Mouse (Mus musculus): ENCODE data around the gene Nfx1. TPM values are rescaled to one million over a fixed set of nuclear protein-coding genes. Genes with fewer than 3 reads are reported as not detected.

Gene Nfx1
- polyA plus RNA-seq, 1 experiment = 11.1 TPM

DNA sequence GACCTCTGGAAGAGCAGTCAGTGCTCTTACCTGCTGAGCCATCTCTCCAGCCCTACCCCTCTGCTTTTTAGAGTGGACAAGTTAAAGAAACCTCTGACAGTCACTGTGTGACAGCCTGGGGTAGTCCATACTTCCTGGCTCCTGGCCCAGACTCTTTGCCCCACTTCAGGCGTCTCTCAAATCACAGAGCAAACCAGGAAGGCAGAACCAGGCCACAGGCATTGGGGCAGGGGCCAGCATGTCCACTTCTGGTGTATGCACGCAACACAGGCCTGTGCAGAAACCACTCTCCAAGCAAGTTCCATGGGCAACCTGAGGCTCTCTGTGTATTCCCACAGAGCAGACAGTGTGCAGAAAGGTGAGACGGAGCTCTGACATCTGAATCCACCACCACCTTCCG is 94.5 kb downstream of the Nfx1 start:
- 82% methylated on average over 4 of the region's 4 CpGs for WGBS
- no peaks in the 10 kb centered on the region for H3K36me3 ChIP-seq (ENCODE audit: control insufficient read depth, insufficient read depth, low read length)
- H3K27ac ChIP-seq (ENCODE audit: insufficient read depth, low read depth, low read length) = no peak overlapping the region
- no peak overlapping the region for H3K4me3 ChIP-seq (ENCODE audit: low read depth, low read length)
- TF ChIP-seq POLR2A (IDR thresholded peaks at IDR 0.05; ENCODE audit: low read depth, low read length) (no peak), CTCF (IDR thresholded peaks at IDR 0.05; ENCODE audit: extremely low read depth, insufficient read length, insufficient replicate concordance, low read depth, low read length) (no peak)
- H3K4me1 ChIP-seq (ENCODE audit: control insufficient read depth, insufficient read depth, insufficient read length, low read length) = no peaks in the 10 kb centered on the region
- no peaks in the 10 kb centered on the region for H3K27me3 ChIP-seq (ENCODE audit: control insufficient read depth, insufficient read depth, low read length)

DNA sequence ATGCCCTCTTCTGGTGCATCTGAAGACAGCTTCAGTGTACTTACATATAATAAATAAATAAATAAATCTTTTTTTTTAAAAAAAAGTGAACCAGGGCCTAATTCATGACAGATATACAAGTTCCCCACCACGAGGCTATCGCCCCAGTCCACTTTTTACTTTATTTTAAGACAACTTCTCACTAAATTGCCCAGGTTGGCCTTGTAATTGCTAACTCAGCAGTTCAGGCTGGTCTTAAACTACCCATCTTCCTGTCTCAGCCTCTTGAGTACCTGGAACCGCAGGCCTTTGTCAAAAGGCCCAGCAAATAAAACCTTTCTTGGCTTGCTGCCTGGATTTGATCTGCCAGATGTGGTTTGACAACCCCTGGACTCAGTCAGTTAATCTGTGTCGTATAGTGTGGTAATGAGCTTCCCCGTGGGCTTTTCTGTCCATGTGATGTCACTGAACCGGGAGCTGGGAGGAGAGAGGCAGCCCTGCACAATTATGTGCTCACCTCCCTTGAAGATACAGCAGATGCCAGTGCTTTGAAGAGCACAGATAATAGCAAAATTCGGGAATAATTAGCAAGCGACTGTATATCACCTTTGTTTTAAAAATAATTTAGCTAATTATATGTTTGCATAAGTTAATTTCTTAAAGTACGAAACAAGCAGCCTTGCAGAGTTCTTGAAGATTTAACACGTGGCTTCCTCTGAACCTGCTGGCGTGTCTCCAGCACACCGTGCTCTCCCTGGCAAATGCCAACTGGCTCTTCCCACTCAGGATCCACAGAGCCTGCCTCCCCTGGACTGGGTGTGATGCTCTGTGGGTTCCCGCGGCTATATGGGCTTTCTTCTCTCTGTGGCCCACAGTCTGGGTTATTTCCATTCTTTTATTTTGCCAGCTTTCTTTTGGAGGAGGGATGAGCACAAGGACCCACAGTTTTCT is 101.1 kb downstream of the Nfx1 start:
- no peak overlapping the region for H3K4me3 ChIP-seq (ENCODE audit: low read depth, low read length)
- H3K36me3 ChIP-seq (ENCODE audit: control insufficient read depth, insufficient read depth, low read length) = no peaks in the 10 kb centered on the region
- 58% methylated on average over 14 of the region's 14 CpGs for WGBS
- no peak overlapping the region for H3K27ac ChIP-seq (ENCODE audit: insufficient read depth, low read depth, low read length)
- H3K27me3 ChIP-seq (ENCODE audit: control insufficient read depth, insufficient read depth, low read length) = no peaks in the 10 kb centered on the region
- TF ChIP-seq POLR2A (IDR thresholded peaks at IDR 0.05; ENCODE audit: low read depth, low read length) = no peak
- TF ChIP-seq CTCF (IDR thresholded peaks at IDR 0.05; ENCODE audit: extremely low read depth, insufficient read length, insufficient replicate concordance, low read depth, low read length) = no peak
- H3K4me1 ChIP-seq (ENCODE audit: control insufficient read depth, insufficient read depth, insufficient read length, low read length) = no peaks in the 10 kb centered on the region

DNA sequence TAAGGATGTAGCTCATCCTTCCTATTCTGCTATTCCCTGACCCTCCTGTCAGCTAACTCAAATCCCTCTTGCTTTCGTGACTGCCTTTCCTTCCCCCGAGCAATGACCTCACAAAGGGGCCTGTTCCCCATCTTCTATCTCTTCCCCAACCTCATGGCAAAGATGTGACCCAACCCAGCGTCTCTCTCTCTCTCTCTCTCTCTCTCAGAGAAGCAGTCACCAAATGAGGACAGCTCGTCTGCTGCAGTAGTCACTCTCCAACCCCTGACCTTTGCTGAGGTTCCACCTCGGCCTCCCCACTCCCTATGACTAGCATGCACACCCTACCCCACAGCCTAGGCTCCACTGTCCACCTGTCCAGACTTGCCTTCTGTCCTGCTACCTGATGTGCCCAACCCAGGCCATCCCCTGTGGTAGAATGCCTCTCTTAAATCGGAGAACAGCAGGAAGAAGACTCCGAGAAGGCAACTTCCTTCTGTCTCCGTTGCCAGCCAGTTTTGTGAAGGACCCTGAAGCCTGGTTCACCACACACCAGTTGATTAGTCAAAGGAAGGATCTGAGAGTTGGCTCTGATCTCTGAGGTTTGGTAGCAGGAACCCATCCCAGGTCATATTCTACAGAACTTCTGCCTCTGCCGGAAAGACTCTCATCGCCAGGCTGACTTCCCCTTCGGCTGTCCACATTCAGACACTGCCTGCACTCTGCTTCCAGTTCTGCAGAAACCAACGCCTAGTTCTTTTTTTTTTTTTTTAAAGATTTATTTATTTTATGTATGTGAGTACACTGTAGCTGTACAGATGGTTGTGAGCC is 102.5 kb downstream of the Nfx1 start:
- H3K4me1 ChIP-seq (ENCODE audit: control insufficient read depth, insufficient read depth, insufficient read length, low read length) = no peaks in the 10 kb centered on the region
- H3K27ac ChIP-seq (ENCODE audit: insufficient read depth, low read depth, low read length) = no peak overlapping the region
- WGBS = 61% methylated on average over 12 of the region's 12 CpGs
- TF ChIP-seq CTCF (IDR thresholded peaks at IDR 0.05; ENCODE audit: extremely low read depth, insufficient read length, insufficient replicate concordance, low read depth, low read length) (no peak), POLR2A (IDR thresholded peaks at IDR 0.05; ENCODE audit: low read depth, low read length) (no peak)
- no peak overlapping the region for H3K4me3 ChIP-seq (ENCODE audit: low read depth, low read length)
- no peaks in the 10 kb centered on the region for H3K36me3 ChIP-seq (ENCODE audit: control insufficient read depth, insufficient read depth, low read length)
- H3K27me3 ChIP-seq (ENCODE audit: control insufficient read depth, insufficient read depth, low read length) = no peaks in the 10 kb centered on the region

DNA sequence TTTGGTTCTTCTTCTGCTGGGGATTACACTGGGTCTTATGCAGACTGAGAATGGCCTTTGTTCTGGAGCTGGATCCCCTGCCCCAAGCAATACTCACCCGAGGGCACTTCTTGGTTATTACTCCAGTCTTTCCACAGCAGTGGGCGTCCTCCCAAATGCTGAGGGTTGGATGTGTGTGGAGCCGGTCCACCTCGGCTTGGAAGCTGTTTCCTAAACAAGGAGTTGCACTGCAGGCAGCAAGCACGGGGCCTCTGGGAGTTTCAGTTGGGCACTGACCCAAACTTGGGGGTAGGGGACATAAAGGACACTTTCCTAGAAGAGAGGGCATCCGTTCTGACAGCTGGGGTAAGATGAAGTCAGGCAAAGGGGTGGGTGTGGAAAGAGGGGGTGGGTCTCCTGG is 103.8 kb downstream of the Nfx1 start:
- H3K36me3 ChIP-seq (ENCODE audit: control insufficient read depth, insufficient read depth, low read length) = no peaks in the 10 kb centered on the region
- WGBS = 65% methylated on average over 6 of the region's 6 CpGs
- no peak overlapping the region for H3K27ac ChIP-seq (ENCODE audit: insufficient read depth, low read depth, low read length)
- no peaks in the 10 kb centered on the region for H3K4me1 ChIP-seq (ENCODE audit: control insufficient read depth, insufficient read depth, insufficient read length, low read length)
- no peak for TF ChIP-seq POLR2A (IDR thresholded peaks at IDR 0.05; ENCODE audit: low read depth, low read length)
- TF ChIP-seq CTCF (IDR thresholded peaks at IDR 0.05; ENCODE audit: extremely low read depth, insufficient read length, insufficient replicate concordance, low read depth, low read length) = no peak
- no peaks in the 10 kb centered on the region for H3K27me3 ChIP-seq (ENCODE audit: control insufficient read depth, insufficient read depth, low read length)
- H3K4me3 ChIP-seq (ENCODE audit: low read depth, low read length) = no peak overlapping the region

Other genes starting within 250 kb of the Nfx1 start
- 0.66 and 1.6 TPM in 2 replicates for gene Dnaja1, start 248.8 kb upstream of the Nfx1 start, polyA plus RNA-seq (2012; rRNA removed)
- gene Smu1, start 213.0 kb upstream of the Nfx1 start, polyA plus RNA-seq (2012; rRNA removed) = 5.6 and 9.6 TPM in 2 replicates
- 71.3 and 79.4 TPM in 2 replicates for gene B4galt1, start 116.9 kb upstream of the Nfx1 start, polyA plus RNA-seq (2012; rRNA removed)
- 3,894 and 7,223 TPM in 2 replicates for gene Spink4, start 50.9 kb upstream of the Nfx1 start, polyA plus RNA-seq (2012; rRNA removed)
- gene Bag1, start 22.6 kb upstream of the Nfx1 start, polyA plus RNA-seq (2012; rRNA removed) = 163 and 200 TPM in 2 replicates
- 2.4 and 5.5 TPM in 2 replicates for gene Chmp5, start 22.5 kb upstream of the Nfx1 start, polyA plus RNA-seq (2012; rRNA removed)
- gene Aqp7, start 77.2 kb downstream of the Nfx1 start, polyA plus RNA-seq (2012; rRNA removed) = 7.3 and 21.5 TPM in 2 replicates
- gene Aqp3, start 127.3 kb downstream of the Nfx1 start, polyA plus RNA-seq (2012; rRNA removed) = 100 and 126 TPM in 2 replicates
- gene Nol6, start 153.5 kb downstream of the Nfx1 start, polyA plus RNA-seq (2012; rRNA removed) = 10.4 and 16.6 TPM in 2 replicates
- gene Ube2r2, start 164.8 kb downstream of the Nfx1 start, polyA plus RNA-seq (2012; rRNA removed) = 9.2 and 25.3 TPM in 2 replicates

Measured in small intestine, adult 2 months (tissue).